Mouse (Mus musculus): ENCODE measurements around the gene Hdac7.

GRCm38 (mm10) chr15:97875784-97876183 lies 31.5 kb upstream of the Hdac7 start:
- TF ChIP-seq MAX (IDR thresholded peaks at IDR 0.05; ENCODE audit: low read length) (no peak), EP300 (IDR thresholded peaks at IDR 0.05; ENCODE audit: low read length) (no peak), POLR2A (IDR thresholded peaks at IDR 0.05; ENCODE audit: low read depth, low read length) (no peak)

Data from CH12.LX (cell line).